Mouse (Mus musculus) olfactory bulb, adult 2 months (tissue): ENCODE results near the gene Ntn1. TPM values are rescaled to one million over a fixed set of nuclear protein-coding genes. Genes with fewer than 3 reads are reported as not detected.

Source experiments
- H3K27ac ChIP-seq: fragments of 200-500 bp; 2 replicates; pipeline ENCODE4 v1.5.1; 2012; ENCODE audit warnings: low read depth, low read length; ENCODE audit not compliant: insufficient read depth
- H3K4me1 ChIP-seq: fragments of 200-500 bp; 2 replicates; pipeline ENCODE4 v1.6.1; 2012; ENCODE audit warnings: low read length; ENCODE audit not compliant: control insufficient read depth, insufficient read depth
- H3K4me3 ChIP-seq: fragments of 200-500 bp; 2 replicates; pipeline ENCODE4 v1.5.1; 2012; ENCODE audit warnings: mild to moderate bottlenecking, low read depth, low read length, moderate library complexity; ENCODE audit not compliant: insufficient read depth
- CTCF ChIP-seq: fragments of 200-500 bp; IDR thresholded peaks from 2 replicates; pipeline ENCODE4 v1.5.1; 2012; ENCODE audit warnings: low read depth, mild to moderate bottlenecking, low read length, moderate library complexity; ENCODE audit not compliant: insufficient read depth
- POLR2A ChIP-seq: fragments of 200-500 bp; IDR thresholded peaks from 2 replicates; pipeline ENCODE4 v1.6.1; 2012; ENCODE audit warnings: mild to moderate bottlenecking, low read depth, low read length, moderate library complexity; ENCODE audit not compliant: insufficient read depth
- WGBS: fragments of 180-500 bp; shearing (Covaris S2); methylation state at CpG from one replicate; pipeline ENCODE4 v1.1.7; 2018; 5-methylcytosine and 5-hydroxymethylcytosine counted together
- polyA plus RNA-seq: library from polyadenylated mRNA; stranded (reverse); fragments of >200 nt; gene quantifications from 2 replicates; pipeline ENCODE4 v1.2.4, GENCODE M21; 2012; ENCODE audit warnings: low replicate concordance; ENCODE audit not compliant: missing spikeins, insufficient read depth, insufficient read length

Ntn1 gene
- polyA plus RNA-seq, 1 experiment = not detected

DNA sequence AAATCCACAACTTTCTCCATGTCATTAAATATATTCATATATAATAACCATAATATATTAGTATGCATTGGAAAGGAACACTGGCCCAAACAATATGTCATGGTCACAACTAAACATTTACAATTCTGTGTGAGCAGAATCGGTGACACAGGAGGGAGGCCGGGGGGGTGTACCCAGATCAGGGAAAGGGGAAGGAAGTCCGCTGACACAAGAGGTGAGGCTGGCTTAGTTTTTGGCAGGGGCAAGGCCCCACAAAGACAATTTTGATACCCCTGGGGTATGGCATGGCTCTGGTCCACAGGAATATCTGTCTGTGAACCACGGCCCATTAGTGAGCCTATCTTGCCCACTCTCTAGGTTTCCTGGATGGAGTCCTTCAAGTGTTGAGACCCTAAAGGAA, 191.1 kb downstream of the Ntn1 start:
- H3K4me3 ChIP-seq = no peak overlapping the region
- H3K27ac ChIP-seq = no peak overlapping the region
- WGBS = 89% methylated on average over 4 of the region's 4 CpGs
- TF ChIP-seq POLR2A = no peak
- TF ChIP-seq CTCF = no peak
- H3K4me1 ChIP-seq = peaks cover 19% of the 10 kb centered on the region

DNA sequence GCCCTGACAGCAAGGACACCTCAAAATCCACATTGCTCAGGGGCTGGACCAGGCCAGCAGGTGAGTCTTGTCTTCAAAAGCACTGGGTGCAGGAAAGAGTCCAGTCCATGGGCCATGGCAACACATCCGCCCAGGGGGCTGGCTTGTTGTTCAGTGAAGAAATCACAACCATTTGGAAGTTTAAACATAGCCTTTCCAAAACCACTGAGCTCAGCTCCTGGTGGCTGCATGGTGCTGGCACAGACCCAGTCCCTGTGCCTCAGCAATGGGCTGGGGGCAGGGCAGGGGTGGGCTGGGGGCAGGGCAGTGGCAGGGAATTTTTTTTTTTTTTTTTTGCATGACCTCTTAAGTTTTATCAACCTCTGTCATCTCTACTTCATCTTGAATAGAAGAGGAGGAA, 192.0 kb downstream of the Ntn1 start:
- Histone ChIP-seq H3K4me3 (no peak overlapping the region), H3K4me1 (peaks cover 13% of the 10 kb centered on the region), H3K27ac (no peak overlapping the region)
- 42% methylated on average over 1 of the region's 1 CpGs for WGBS
- TF ChIP-seq CTCF = no peak
- no peak for TF ChIP-seq POLR2A

DNA sequence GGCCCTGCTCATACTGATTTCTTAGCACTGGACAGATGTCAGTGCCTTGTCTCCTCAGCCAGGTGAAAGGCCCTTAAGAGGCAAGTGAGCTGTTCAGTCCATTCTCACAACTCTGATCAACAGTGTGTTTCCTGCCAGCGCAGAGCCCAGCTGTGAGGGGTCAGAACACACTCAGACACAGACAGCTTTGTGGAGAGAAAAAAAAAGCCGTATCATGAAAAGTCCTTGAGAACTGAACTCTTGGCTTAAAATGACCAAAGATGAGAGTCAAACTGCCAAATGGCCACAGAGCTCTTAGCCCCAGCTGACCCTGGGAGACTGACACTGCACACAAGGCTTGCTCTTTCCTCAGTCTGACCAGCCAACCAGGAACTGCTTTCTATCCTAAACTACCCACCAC, 192.6 kb downstream of the Ntn1 start:
- H3K27ac ChIP-seq = no peak overlapping the region
- H3K4me1 ChIP-seq = peaks cover 13% of the 10 kb centered on the region
- TF ChIP-seq POLR2A (no peak), CTCF (no peak)
- WGBS = 82% methylated on average over 2 of the region's 2 CpGs
- no peak overlapping the region for H3K4me3 ChIP-seq

DNA sequence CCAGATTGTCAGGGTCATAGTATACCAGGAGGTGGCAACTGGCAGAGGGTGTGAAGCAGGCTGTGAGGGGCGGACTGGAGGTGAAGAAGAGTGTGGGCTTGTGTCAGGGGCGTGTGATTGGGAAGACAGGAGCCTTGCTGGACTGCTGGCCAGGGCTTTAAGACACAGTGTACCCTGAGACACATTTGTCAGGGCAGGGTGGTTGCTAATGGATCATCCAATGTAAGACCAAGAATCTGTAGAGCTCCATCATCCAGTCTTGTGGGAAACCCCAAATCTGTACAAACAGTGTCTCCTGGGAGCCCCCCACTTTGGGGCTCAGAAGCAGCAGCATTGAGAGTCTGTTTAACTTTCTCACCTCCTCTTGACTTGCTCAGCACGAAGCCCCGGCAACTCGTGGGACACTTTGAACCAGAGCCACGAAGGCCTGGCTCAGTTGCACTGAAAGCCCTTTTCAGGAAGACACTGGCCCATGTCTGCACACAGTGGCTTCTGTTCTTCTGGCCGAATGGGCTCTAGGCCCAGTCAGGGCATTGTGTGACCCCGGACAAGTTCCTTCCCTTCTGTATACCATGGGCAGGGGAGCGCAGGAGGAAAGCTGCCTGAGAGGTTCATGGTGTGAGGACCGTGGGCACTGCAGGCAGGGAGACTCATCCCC, 194.9 kb downstream of the Ntn1 start:
- 73% methylated on average over 10 of the region's 10 CpGs for WGBS
- no peak overlapping the region for H3K4me3 ChIP-seq
- H3K27ac ChIP-seq = no peak overlapping the region
- H3K4me1 ChIP-seq = peaks cover 13% of the 10 kb centered on the region
- no peak for TF ChIP-seq CTCF
- TF ChIP-seq POLR2A = no peak

DNA sequence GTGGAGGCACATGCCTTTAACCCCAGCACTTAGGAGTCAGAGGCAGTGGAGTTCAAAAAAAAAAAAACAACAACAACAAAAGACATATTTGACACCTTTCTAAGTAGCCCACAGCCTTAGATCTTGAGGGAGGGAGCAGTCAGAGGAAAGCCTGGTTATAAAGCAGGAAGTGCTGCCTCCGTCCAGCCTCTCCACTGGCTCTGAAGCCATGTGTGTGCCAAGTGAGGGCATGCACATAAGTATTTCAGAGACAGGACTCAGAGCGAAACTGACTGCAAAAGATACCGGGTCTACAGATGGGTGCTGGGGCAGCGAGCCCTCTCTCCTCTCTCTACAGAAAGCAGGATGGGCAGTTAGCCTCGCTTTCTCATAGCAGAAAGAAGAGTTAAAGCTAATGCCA, 196.2 kb downstream of the Ntn1 start:
- 95% methylated on average over 5 of the region's 5 CpGs for WGBS
- Histone ChIP-seq H3K4me3 (no peak overlapping the region), H3K4me1 (peaks cover 13% of the 10 kb centered on the region), H3K27ac (no peak overlapping the region)
- no peak for TF ChIP-seq POLR2A
- no peak for TF ChIP-seq CTCF

DNA sequence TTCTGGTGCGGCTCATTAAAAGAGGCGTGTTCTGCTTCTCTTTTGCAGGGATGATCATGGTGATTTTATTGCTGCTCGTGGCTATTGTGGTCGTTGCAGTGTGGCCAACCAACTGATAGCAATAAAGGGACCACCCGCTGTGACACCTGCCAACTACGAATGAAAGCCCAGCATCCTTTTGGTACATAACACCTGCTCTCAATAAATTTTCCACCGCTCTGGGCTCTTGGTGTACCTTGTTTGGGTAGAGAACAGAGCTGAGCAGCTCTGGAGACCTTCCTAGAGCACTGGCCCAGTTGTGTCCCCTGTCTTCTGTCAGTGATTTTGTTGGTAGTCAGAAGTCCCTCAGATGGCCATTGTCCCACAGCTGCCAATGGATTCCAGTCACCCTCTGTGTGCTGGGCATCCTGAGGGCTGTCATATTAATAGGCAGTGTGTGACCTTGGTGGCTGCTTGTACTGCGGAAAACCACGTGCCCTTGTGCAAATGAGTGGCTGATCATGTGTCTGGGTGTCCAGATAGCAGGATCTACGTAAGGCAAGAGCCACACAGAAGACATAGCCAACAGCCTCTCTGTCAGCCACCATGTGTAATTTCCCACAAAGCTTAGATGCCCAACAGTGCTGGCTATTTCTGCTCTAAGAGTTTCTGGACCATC, 196.8 kb downstream of the Ntn1 start:
- no peak overlapping the region for H3K27ac ChIP-seq
- 91% methylated on average over 10 of the region's 10 CpGs for whole genome bisulfite sequencing

DNA sequence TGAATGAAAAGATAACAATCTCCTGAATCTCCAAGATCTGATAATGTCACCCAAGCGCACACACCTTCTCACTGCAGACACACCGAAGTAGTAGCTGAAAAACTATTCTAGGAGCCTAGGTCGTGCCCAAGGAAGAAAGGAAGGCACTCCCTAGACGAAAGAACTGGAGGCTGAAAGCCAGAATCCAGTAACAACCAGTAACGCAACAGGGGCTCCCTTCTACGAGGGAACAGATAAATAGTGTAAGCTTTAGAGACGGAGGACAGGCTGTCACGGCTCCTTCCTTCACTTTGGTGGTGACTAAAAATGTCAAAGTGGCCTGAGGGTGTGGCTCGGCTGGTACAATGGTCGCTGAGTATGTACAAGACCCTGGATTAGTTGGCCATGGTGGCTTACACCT, 198.1 kb downstream of the Ntn1 start:
- Histone ChIP-seq H3K4me3 (no peak overlapping the region), H3K4me1 (peaks cover 6% of the 10 kb centered on the region; the same call in 1 of the 2 replicates), H3K27ac (no peak overlapping the region)
- 76% methylated on average over 10 of the region's 10 CpGs for WGBS
- no peak for TF ChIP-seq POLR2A
- TF ChIP-seq CTCF = no peak

More for the DNA sequence above, 196.8 kb downstream of the Ntn1 start:
- peaks cover 15% of the 10 kb centered on the region for H3K4me1 ChIP-seq
- no peak overlapping the region for H3K4me3 ChIP-seq
- TF ChIP-seq POLR2A = no peak

DNA sequence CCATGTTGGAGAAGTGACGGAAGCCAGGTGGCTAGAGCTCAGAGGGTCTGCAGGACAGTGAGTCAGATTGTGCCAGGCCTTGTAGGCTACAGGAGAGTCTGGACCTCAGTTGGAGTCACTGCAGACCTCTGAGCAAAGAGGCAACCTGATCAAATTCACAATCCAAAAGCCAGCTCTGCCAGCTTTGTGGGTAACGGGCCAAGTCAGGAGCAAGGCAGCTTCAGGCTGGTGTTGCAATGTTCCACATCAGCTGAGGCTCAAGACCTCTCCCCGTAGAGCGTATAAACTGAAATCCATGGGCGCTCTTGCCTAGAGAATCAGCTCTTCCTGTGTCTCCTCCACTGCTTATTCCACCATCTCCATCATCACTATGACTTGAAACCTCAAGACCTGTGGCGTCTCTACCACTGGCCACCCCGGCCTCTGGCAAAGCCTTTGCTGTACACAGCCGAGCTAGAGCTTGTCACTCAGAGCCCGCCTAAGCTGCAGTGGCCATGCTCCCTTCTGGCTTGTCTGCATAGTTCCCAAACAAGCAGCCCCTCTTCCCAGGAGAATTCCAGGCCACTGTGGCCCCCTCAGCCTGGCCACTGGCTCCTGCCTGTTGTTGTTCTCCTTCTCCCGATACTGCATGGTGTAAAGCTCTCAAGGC, 198.7 kb downstream of the Ntn1 start:
- H3K4me1 ChIP-seq = peaks cover 6% of the 10 kb centered on the region; the same call in 1 of the 2 replicates
- no peak for TF ChIP-seq CTCF
- no peak for TF ChIP-seq POLR2A
- WGBS = 88% methylated on average over 10 of the region's 10 CpGs
- H3K4me3 ChIP-seq = no peak overlapping the region
- no peak overlapping the region for H3K27ac ChIP-seq

DNA sequence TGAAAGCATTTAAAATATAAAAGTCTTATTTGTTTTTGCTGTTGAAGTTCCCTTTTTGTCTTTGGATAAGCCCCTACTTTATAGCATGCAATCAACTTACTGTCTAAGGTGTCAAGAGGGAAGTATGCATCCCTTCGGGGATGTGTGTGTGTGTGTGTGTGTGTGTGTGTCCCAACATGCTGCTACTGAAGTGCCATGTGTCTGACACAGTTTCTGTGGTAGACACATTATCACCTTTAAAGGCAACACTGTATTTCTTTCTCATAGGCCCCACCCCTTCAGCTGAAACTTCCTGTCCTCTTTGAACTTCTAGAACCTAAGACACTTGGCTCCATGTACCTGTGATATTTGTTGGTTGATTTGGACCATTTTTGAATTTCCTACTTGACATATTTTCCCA, 199.6 kb downstream of the Ntn1 start:
- WGBS = 89% methylated on average over 1 of the region's 1 CpGs
- TF ChIP-seq POLR2A (no peak), CTCF (no peak)
- H3K4me1 ChIP-seq = peaks cover 6% of the 10 kb centered on the region
- H3K27ac ChIP-seq = no peak overlapping the region
- no peak overlapping the region for H3K4me3 ChIP-seq
